Mouse (Mus musculus) brown adipose tissue, adult 24 weeks (tissue): ENCODE data around the gene Mrps34. TPM values are rescaled to one million over a fixed set of nuclear protein-coding genes. Genes with fewer than 3 reads are reported as not detected.

Experiments used
- H3K27ac ChIP-seq: fragments of 200-500 bp; replicated peaks from 2 replicates; pipeline ENCODE4 v1.5.1; 2012; ENCODE audit warnings: low read depth, mild to moderate bottlenecking, low read length
- H3K4me1 ChIP-seq: fragments of 200-500 bp; 2 replicates; pipeline ENCODE4 v1.6.1; 2012; ENCODE audit warnings: low read length, mixed read lengths; ENCODE audit not compliant: control insufficient read depth, insufficient read depth, insufficient read length
- H3K4me3 ChIP-seq: fragments of 200-500 bp; 2 replicates; pipeline ENCODE4 v1.5.1; 2012; ENCODE audit warnings: low read depth, mild to moderate bottlenecking, low read length, moderate library complexity; ENCODE audit not compliant: insufficient read depth
- polyA plus RNA-seq: library from polyadenylated mRNA; stranded (reverse); fragments of >200 nt; gene quantifications from 2 replicates; pipeline ENCODE4 v1.2.4, GENCODE M21; 2012; ENCODE audit not compliant: missing spikeins, insufficient read depth, insufficient read length

The Mrps34 gene
- polyA plus RNA-seq, 1 experiment: 105 TPM

DNA sequence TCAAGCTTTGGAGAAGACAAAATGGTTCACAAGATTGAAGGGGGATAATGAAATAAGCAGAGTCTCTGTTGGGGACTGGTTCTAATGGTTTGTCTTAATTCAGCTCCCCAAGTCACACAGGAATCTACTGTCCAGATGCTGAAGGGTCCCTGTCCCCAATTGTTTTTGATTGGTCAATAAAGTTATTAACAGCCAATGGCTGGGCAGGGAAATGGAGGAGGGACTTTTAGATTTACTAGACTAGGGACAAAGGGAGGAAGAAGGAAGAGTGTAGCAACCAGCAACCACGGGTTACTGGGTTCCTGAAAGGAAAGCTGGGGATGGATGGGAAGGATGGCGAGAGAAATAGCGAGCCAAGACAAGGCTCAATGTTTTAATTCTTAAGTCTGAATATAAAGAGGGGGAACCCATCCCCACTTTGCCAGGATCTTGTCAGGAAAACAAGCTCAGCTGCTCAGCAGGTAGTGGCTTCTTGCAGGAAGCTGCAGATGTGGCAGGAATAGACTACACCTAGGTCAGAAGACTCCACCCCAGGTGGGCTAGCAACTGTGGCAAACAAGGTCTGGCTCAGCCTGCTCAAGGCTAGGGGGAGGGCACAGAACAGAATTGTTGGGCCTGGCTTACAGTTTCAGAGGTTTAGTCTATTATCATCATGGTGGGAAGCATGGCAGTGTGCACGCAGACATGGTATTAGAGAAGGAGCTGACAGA, 21.1 kb upstream of the Mrps34 start:
- H3K27ac ChIP-seq: no peak overlapping the region
- H3K4me3 ChIP-seq: no peak overlapping the region
- H3K4me1 ChIP-seq: no peaks in the 10 kb centered on the region; the same call in 1 of the 2 replicates

DNA sequence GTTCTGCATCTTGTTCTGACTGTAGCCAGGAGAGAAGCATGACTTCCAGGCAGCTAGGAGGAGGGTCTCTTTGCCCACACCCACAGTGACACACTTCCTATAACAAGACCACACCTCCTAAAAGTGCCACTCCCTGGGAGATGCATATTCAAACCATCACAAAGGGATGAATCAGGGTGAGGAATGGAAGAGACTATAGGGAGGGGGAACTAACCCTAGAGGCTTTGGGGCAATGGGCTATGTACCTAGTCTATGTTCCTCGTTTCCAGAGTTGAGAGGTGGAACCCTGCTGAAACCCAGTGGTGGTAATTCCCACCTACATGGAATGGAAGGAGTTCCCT, 20.5 kb upstream of the Mrps34 start:
- no peaks in the 10 kb centered on the region; the same call in 1 of the 2 replicates for H3K4me1 ChIP-seq
- no peak overlapping the region for H3K27ac ChIP-seq
- no peak overlapping the region for H3K4me3 ChIP-seq

DNA sequence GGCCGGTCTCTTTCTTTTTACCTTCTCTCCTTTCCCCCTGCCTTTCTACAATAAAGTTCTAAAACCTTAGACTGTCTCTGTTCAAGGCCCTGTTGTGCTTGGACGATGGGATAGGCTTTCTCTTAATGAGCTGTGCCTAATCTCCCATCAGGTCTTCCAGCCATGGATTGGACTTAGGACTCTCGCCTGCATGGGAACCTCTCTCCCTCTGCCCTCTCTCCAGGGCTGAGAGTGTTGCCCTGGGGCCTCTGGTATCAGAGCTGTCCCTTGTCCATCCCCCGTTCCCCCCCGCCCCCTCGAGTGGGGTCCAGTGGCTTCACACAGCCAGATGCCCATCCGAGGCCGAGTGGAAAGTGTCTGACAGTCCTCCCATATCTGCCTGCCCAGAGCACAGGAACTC, 19.9 kb upstream of the Mrps34 start:
- Histone ChIP-seq H3K27ac (no peak overlapping the region), H3K4me3 (no peak overlapping the region), H3K4me1 (no peaks in the 10 kb centered on the region; the same call in 1 of the 2 replicates)

DNA sequence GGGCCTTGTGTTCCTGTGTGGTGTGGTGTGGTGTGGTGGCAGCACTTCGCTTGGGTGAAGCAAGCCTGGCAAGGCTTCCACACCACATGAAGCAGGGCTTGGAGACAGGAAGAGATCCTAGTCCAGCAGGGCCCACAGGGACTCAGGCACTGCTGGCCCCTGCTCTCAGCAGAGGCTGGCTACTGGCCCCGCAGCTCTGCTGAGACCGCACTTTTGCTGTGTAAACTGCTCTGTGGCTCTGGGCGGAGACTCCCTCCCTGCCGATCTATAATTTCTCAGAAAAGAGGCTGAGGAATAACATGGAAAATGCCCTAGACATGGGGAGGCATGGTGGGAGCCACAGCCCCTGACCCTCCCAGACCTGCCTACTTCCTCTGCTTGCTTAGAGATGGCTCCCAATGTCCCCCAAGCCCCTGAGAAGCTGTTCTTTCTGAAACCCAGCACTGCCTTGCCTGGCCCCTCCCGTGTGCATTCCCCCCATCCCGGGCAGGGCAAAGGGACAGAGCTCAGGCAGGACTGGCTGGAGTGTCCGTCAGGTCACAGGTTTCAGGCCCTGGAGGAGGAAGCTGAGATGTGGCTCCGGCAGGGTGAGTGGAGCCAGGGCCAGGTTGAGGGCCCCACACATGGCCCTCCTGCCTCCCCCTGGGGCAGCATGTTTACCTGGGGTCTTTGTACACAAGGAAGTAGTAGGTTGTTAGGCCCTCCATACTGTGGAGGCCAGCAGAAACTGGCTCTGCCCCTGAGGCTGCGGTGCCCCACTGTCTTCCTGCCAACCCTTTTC, 17.4 kb upstream of the Mrps34 start:
- 0 out of 2 replicates have a peak overlapping the region, but pooled peaks have one; percentile 1 for H3K4me3 ChIP-seq
- peaks cover 3% of the 10 kb centered on the region; the same call in 1 of the 2 replicates for H3K4me1 ChIP-seq
- H3K27ac ChIP-seq: no peak overlapping the region

DNA sequence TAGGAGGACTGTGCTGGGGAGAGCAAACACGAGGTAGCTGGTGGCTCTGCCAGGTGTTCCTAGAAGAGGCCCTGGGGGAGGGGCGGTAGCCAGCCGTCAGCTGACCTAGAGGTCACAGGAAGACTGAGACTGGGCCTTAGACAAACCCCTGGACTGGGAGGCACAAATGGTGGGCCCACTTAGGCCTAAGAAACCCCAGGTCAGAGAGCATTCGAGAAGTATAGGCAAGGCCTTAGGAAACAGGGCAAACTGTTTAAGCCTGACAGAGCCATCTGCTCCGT, 16.9 kb upstream of the Mrps34 start:
- Histone ChIP-seq H3K4me1 (peaks cover 3% of the 10 kb centered on the region; the same call in 1 of the 2 replicates), H3K4me3 (no peak overlapping the region), H3K27ac (no peak overlapping the region; the same call in 1 of the 2 replicates)

DNA sequence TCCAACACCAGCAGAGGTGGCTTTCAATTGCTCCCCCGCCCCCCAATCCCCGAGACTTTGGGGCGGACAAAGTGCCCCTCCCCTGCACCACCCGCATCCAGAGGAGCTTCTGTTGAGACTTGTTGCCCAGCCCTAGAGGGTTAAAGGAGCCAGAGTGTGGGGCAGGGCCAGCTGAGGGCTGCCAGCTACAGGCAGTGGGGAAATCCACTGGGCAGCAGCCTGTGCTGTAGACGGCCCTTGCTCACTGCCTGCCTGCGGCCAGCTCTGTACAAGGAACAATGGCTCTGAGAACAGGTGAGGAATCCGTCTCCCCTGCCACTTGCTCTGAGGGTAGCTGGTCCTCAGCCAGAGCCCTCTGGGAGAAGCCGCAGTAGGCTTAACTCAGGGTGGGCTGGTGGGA, 16.4 kb upstream of the Mrps34 start:
- Histone ChIP-seq H3K27ac (no peak overlapping the region), H3K4me3 (no peak overlapping the region), H3K4me1 (peaks cover 3% of the 10 kb centered on the region; the same call in 1 of the 2 replicates)

DNA sequence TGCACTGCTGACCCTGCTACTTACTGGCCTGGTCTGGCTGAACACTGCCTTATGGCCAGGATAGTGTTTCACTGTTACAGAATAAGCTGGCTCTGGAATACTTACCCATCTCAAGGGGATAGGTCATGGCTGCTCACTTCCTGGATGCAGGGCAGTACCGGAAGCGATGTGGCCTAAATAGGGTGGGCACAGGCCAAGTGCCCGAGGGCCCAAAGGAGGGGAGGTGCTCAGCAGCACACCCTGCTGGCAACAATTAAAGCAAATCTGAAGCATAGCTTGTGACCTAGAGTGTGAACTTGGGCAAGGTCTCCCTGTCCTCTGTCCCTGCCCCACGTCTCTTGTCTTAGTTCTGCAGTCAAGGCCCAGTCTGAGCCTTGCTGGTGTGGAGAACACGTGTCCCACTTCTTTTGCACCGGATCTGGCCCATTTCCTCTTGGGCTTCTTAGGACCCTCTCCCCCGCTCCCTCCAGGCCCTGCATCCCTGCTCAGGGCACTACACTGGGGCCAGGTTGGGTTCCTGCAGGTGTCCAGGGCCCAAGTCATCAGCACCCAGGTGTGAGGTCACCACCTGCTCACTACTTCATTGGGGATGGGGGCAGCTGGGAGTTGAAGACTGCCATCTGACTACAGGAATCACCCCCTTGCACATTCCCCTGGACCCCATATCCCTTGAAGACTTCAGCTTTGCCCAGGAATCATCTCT, 13.0 kb upstream of the Mrps34 start:
- no peak overlapping the region for H3K27ac ChIP-seq
- H3K4me3 ChIP-seq: no peak overlapping the region
- peaks cover 7% of the 10 kb centered on the region for H3K4me1 ChIP-seq

DNA sequence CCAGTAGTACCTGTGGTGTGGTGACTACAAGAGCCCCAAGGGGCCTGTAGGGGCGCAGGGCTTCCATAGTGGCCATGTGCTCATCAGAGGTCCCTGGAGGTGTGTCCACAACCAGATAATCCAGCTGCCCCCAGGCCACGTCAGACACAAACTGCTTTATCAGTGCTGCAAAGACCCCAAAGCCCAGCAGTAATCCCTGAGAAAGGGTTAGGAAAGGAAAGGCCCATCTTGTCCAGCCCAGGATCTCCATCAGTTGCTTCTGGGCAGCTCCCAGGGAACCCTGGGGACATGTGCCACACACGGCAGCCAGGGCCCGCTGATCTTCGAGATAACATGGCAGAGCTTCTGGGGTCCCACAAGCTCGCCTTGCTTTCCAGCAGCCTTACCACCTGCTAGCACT, 10.5 kb upstream of the Mrps34 start:
- H3K4me1 ChIP-seq: peaks cover 11% of the 10 kb centered on the region
- no peak overlapping the region for H3K27ac ChIP-seq
- no peak overlapping the region for H3K4me3 ChIP-seq

DNA sequence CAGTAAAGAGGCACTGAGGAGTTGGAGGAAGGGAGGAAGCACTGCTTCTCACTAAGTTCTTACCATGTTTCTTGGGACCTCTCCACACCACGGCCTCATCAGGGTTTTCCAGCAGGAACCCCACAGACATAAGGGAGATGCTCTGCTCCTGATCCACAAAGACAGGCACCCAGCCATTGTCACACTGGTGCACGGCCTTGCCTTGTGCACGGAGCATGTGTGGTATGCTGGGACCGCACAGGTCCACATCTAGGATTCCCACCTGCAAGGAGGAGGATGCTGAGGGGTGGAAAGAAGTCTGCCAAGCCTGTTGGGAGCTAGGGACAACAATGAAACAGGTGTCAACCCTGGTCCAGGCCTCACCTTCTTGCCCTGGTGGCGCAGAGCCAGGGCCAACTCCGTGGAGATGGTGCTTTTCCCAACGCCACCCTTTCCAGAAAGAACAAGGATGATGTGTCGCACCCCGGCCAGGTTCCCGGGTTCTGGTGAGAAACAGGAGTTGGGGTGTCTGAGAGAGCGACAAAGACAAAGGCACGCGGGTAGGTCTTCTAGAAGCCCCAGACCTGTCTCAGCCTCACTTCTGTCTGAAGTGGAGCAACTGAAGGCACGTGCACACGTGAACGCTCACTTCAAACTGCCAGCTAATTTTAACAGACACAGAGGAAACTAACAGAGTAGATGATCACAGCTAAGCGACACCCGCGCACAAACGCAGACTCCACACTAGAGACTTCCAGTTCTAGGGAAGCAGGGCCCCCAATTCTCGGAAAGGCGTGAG, 9.4 kb upstream of the Mrps34 start:
- Histone ChIP-seq H3K4me1 (peaks cover 11% of the 10 kb centered on the region), H3K4me3 (peak overlapping the region; percentile 81), H3K27ac (no peak overlapping the region)

DNA sequence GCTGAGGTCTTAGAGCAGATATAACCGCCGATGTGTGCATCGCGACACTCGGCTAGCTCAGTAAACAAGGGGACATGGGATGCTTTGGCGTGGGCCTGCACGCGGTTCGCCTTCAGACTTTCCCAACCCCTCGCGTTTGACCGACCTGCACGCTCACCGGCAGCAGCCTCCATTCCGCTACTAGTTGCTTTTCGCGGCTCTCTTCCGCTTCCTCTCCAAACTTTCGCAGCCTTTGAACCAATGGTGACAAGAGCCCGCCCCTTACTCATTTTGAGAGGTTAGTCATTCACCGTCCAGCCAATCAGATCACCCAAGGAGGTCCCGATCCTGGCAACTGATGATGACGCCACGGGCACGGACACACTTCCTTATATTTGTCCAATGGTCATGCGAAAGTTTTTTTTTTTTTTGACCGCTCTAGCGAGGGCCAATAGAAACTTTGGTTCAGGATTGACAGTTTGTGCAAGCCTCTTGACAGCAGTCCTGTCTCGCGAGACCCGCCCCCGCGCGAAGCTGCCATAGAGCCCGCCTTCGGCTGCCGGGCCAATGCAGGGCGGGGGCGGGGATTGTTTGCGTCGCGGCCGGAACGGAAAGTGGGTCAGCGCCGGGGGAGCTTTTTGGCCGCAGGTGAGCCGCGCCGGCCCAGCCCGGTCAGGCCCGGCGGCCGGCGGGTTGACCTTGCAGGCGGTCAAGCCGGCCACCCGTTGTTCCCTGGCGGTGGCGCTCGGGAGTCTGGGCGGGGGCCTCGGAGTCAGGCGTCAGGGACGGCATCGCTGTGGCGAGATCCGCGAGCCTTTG, 8.6 kb upstream of the Mrps34 start, which contains the start of the genes Nubp2 and Spsb3:
TSS of gene Nubp2 (minus strand) at position 216 of the 798 bp plus-strand sequence.
TSS of gene Spsb3 (plus strand) at position 510 of the 798 bp plus-strand sequence.
- Histone ChIP-seq H3K27ac (peak within 1 kb of the TSS; percentile 75), H3K4me3 (peak within 1 kb of the TSS; percentile 81), H3K4me1 (peaks cover 11% of the 10 kb centered on the region)

DNA sequence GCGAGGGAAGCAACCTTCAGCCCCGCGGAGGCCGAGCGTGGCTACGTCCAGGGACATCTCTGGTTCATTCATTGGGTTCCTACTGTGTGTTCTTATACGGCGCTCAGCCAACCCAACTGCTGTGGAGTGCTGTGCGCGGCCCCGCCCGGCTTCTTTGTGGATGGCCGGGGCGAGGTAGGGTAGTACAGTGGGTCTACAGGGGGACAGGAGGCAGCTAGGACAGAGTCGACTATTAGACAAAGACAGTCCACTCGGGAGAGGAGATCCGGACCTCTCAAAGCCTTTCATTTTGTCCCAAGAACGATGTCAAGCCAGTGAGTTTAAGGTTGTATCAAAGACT, 8.0 kb upstream of the Mrps34 start:
- H3K27ac ChIP-seq: peak overlapping the region; percentile 75
- peak overlapping the region; percentile 70 for H3K4me3 ChIP-seq
- H3K4me1 ChIP-seq: peaks cover 10% of the 10 kb centered on the region

DNA sequence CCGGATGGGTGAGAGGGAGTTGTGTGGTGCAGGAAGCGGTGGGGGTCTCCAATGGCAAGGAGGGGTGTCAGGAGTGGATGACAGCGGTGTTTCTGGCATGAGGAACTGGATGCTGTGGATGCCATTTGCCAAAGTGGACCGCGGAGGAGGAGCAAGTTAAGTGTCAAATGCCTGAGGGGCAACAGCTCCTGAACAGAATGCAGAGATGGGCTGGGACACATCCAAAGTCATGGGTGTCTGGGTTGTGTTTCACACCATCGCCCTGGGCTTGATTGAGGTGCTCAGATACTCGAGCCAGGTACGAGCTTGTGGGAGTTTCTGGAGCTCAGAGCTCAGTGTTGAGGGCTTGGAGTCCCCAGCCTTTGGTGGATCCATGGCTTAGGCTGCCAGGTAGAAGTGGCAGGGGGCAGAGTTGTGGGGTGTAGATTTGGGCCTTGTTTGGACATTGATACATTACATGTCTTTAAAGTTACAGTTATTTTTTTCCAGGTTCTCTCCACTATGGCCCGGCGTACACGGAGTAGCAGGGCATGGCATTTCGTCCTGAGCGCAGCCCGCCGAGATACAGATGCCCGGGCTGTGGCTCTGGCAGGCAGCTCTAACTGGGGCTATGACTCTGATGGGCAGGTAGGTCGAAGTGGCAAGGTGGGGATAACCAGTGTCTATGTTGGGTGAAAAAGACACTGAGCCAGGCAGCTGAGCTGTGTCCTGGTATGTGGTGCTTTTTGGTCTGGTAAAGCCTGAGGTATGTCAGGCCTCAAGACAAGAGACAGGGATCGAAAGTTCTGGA, 7.4 kb upstream of the Mrps34 start:
- Histone ChIP-seq H3K27ac (peak overlapping the region; percentile 75), H3K4me3 (peak overlapping the region; percentile 70), H3K4me1 (peaks cover 8% of the 10 kb centered on the region)

DNA sequence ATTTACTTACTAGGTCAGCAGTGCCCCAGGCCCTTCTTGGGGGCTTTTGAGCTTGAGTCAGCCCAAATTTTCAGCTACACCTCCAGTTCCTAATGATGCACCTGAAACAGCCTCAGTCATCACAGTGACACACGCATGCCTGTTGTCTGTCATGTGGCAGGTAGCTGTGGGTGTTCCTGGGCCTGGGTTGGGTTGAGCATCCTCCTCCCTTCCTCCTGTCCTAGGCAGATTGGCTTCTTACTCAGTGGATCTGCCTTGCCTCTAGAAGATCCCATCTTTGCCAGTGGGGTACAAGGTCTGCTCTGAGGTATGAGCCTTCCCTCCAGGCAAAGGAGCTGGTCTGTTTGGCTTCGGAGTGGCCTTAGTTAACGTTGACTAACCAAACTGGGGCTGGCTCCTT, 6.1 kb upstream of the Mrps34 start:
- Histone ChIP-seq H3K4me3 (no peak overlapping the region), H3K4me1 (peaks cover 8% of the 10 kb centered on the region), H3K27ac (no peak overlapping the region)
